Mouse (Mus musculus): Measurements from ENCODE around the gene Wfikkn2.

The Wfikkn2 gene

GRCm38 (mm10) chr11:94202106-94202505 lies 43.7 kb downstream of the Wfikkn2 start:
- in situ Hi-C loops (cut with MboI; ENCODE audit: unreplicated experiment in 2 of 2), result no loop called here

DNA sequence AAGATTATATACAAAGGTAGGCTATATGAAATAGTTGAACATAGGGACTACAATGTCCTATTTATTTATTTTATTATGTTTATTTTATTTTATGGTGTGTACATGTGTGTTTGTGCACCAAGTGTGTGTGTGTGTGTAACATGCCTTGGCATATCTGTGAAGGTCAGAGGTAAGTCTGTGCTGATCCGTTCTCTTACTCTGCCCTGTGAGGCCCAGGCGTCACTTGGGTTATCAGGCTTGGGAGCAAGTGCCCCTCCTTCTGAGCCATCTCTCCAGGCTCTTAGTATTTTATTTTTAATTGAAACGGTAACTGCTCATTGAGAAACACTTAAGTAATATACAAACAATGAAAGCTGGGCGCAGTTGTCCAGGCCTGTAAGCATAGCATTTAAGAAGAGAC lies 45.4 kb downstream of the Wfikkn2 start:
- in situ Hi-C loops (cut with MboI; ENCODE audit: unreplicated experiment in 2 of 2), result no loop called here

- in situ Hi-C loops (cut with MboI; ENCODE audit: unreplicated experiment in 2 of 2), result no loop called here
Measured at GRCm38 (mm10) chr11:94199771-94200170, 46.0 kb downstream of the Wfikkn2 start.

GRCm38 (mm10) chr11:94198405-94199146 lies 47.2 kb downstream of the Wfikkn2 start:
- in situ Hi-C loops (cut with MboI; ENCODE audit: unreplicated experiment in 2 of 2), result no loop called here

DNA sequence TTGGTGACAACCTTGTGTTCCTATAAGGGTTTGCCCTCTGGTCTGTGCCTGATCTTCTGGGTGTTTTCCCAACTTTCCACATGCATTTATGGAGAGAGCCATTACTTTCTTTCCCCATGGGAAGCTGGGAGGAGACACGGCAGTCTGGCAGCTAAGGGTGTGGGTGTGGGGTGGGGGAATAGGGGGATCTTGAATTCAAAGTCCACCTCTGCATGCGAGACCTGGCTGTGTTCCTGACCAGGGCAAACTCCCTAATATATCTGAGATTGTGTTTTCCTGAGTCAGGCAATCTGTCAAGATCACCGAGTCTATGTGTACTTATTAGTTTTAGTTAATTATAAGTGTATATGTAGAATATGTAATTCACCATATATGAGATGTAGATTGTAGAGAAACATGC lies 49.5 kb downstream of the Wfikkn2 start:
- in situ Hi-C loops (cut with MboI; ENCODE audit: unreplicated experiment in 2 of 2), result no loop called here

DNA sequence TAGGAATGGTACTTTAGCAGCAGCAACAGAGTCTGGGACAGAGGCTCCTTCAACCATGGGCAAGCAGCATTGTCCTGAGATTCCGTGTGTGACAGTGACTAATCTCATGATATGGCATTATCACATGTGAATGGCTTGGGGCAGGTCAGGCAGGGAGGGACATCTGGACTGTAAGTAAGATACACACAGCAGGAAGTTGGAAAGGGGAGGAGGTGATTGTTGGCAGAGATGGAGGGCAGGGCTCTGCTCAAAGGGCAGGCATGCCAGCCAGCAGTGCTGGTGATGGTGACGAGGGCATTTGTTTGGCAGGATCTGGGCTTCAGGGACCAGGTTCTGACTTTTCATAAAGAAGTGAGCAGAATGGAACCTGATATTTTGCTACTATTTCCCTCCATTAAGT lies 52.7 kb downstream of the Wfikkn2 start:
- in situ Hi-C loops (cut with MboI; ENCODE audit: unreplicated experiment in 2 of 2), result no loop called here

DNA sequence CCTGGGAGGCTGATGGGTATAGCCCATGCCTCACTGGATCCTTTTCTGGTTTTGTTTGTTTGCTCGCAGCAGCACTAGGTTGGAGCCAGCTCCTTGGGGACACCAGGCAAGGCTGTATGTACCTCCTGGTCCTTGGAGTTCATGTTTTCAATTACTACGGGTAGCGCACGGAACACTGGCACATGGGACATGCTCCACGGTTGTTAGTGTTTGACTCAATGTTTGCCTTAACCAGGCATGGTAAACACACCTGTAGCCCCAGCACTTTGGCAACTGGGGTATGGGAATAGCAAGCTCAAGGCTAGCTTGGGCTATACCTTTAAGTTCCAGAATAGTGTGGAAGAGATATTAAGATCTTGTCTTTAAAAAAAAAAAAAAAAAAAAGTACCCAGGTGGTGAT lies 55.1 kb downstream of the Wfikkn2 start:
- in situ Hi-C loops (cut with MboI; ENCODE audit: unreplicated experiment in 2 of 2), result no loop called here

DNA sequence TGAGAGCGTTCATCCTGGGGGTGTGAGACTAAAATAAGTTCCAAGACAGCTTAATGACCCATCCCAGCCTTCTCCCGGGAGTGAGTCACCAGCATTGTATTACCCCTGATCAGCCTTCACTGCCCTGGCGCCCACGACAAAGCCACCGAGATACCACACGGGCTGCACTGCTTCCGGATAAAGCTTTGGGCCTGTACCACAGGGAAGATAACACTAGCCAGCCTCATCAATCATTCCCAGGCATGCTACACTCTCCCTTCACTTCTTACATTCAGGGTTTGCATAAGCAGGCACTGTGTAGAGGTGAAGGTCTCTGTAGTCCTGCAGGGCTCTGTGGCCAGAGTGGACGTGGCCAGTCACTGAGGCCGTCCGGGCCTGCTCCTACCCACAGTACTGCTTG lies 56.2 kb downstream of the Wfikkn2 start:
- in situ Hi-C loops (cut with MboI; ENCODE audit: unreplicated experiment in 2 of 2), result no loop called here
